Mouse (Mus musculus): Measurements from ENCODE around the gene Otud5.

- TF ChIP-seq CTCF (IDR thresholded peaks at IDR 0.05; ENCODE audit: low read depth) (no peak), EP300 (IDR thresholded peaks at IDR 0.05; ENCODE audit: low read depth) (no peak)
These were observed 26.0 kb downstream of the Otud5 start for GRCm38 (mm10) chrX:7867141-7867540.

Measured in liver, embryonic 14.5 days (tissue).